Mouse (Mus musculus) layer of hippocampus, adult 9-11 months (tissue): Measurements from ENCODE around the gene Gcnt4.
"Not testable (repeated sequence)": the region's sequence is repeated elsewhere in the genome, so short reads cannot be mapped to it uniquely, and the experiment has no call there.

Source experiments
- DNase-seq: peaks from one replicate; pipeline ENCODE4 v3.0.0; 2022

Gene Gcnt4

DNA sequence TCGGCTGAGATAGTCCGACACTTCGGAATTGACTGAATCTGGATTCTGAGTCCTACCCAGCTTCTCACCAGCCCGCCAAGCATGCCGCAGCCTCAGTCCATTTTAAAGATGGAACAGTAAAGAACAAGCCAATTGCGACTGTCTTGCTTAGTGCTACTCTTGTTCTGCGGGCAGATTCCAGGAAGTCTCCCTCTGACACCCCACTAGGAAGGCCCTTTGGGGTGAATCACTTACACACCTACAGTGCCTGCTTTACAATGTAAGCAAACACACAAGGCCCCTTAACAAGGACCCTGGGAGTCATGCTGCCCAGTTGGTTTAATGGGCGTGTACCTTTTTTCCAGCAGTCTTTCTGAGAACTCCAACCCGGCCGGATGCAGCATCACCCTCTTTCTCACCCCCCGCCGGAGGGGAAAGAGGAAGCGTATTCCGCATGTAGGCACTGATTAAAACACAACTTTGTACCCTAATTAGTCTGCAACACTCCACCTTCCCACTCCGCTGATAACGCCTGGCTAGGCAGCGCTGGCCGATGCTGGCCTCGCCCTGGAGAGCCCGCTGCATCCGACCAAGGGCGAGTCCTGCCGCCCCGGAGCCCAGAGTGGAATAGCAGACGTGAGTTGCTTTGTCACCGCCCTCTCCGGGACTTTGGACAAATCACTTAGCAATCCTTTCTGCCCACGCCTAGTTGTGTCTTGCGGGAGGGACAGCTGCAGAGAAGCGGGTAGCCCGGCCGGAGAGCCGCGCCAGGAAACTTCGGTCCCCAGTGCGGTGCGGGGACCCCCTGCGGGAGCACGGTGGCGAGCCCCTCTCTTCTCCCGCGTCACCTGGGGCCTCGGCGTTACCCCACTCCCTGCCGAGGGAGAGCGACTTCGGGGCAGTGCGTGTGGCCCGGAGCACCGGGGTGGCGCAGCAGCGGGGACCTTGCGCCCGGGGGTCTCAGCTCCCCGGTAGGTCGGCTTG, at the start of gene Gcnt4:
Gcnt4 (plus strand) TSS at position 691 of the 963 bp plus-strand sequence.
- DNase-seq = peak; percentile 23

DNA sequence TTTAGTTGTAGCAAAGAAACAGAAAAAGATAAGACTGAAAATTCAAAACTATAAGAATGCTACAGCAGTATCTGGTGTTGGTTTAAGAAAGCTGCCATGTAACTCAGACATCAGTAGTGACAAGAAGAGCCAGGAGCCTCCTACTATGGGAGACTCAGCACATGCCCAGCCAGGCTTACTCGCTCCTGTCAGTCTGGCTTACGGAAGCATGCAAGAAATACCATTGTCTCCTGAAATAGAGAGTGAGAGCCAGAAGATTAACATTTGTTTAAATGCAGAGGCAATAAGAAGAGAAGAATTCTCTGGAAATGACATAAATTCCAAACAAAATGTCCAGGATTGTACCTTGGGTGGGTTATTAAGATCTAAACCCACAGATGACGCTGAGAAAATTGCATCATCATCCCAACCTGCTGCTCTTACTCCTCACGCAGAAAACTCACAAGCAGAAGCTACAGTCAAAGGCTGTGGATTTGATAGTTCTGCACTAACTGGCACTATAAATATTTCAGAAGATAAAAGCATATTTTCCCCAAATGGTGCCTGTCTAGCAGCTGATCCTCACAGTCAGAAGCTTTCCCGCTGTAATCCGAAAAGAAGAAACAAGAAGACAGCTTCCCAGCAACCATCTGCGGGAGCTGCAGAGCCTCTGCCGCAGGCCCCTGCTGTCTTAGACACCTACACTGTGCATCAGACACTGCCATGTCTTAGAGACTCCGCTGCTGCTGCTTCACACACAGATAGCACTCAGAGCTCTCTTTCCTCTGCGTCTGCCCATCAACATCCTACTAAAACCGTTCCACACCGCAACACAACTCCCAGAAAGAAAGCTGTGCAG, 46.0 kb upstream of the Gcnt4 start:
- peak; percentile 48 for DNase-seq

DNA sequence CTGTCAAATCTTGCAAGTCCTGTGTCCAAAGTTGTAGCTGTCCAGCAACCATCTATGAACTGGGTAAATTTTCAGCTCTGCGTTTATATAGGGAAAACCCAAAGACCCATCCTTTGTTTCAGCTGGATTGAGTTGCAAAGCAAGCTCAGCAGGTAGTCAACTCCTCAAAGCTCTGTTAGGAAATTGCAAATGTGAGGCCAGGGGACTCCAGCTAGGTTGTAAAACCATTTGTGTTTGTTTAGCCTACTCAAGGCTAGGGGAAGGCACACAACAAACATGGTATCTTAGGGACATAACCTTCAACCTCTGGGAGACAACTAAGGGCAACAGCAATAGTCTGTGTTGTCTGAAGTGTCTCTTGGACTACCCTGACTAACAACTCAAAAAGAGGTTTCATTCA, 40.0 kb upstream of the Gcnt4 start:
- no peak for DNase-seq

DNA sequence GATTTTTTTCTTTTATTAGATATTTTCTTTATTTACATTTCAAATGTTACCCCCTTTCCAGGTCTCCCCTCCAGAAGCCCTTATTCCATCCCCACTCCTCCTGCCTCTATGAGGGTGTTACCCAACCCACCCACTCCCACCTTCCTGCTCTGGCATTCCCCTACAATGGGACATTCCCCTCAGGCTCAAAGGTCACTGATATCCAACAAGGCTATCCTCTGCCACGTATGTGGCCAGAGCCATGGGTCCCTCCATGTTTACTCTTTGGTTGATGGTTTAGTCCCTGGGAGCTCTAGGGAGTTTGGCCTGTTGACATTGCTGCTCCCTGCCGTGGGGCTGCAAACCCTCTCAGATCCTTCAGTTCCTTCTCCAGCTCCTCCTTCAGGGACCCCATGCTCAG, 34.5 kb upstream of the Gcnt4 start:
- no peak for DNase-seq

DNA sequence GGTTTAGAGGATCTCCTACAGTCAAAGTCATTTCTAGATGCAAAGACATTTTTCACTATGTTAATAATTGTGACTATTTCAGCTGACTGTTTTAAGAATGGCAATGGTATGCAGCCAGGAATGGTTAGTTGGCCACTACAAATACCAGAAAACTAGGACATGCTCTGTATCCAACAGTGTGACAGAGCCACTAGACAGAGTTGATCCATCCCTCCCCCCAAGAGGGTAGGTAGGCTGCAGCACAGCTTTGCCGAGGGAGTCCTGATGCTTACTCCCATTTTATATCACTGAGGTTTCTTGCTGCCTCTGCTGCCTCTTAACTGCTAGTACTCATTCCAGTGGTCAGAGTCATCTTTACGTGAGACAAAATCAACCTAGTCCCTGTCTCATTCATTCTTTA, 29.3 kb upstream of the Gcnt4 start:
- no peak for DNase-seq

DNA sequence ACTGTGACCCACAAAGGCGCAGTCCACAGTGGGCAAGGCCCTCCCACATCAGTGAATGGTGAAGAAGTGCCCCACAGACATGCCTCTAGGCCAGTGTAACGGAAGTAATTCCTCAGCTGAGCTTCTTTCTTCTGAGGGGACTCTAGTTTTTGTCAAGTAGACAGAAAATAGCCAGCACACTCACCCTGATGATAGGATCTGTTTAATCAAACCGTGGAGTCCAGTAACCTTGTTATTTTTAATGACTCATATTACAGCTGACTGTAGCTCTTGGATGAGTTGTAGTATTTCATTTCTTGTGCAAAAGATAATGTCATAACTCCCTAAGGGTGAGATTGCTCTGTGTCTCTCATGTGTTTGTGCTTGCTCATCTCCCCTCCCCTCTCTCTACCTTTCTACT, 17.8 kb upstream of the Gcnt4 start:
- no peak for DNase-seq

DNA sequence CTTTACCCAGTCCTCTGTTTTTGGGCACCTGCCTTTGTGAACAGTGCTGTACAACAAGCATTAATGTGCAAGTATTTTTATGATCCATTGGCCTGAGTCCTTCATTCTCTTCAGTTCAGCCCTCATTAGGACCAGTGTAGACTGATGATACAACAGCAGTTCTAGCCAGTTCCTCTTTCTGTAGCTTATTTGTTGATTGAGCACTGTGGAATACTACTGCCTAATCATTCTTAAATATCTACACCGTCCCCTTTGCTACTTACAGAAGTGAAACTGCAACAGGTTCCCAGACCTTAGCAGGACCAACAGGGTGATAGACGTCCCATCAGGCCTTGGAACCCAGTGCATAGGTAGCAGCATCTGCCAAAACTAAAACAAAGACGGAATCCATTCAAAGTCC, 13.3 kb upstream of the Gcnt4 start:
- DNase-seq = no peak

DNA sequence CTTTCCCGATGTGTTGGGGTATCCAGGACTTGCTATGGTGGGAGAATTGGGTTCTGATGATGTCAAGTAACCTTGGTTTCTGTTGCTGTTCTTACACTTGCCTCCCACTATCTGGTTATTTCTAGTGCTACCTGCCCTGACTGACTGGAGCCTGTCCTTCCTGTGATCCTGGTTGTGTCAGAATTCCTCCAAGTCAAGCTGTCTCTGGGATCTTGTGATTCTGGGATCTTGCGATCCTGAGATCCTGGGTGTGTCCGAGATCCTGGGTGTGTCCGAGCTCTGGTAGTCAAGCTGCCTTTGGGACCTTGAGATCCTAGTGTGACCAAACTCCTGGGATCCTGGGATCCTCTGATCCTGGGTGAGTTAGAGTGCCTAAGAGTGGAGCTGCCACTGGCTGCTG, 1.4 kb upstream of the Gcnt4 start:
- DNase-seq = not testable (repeated sequence)

DNA sequence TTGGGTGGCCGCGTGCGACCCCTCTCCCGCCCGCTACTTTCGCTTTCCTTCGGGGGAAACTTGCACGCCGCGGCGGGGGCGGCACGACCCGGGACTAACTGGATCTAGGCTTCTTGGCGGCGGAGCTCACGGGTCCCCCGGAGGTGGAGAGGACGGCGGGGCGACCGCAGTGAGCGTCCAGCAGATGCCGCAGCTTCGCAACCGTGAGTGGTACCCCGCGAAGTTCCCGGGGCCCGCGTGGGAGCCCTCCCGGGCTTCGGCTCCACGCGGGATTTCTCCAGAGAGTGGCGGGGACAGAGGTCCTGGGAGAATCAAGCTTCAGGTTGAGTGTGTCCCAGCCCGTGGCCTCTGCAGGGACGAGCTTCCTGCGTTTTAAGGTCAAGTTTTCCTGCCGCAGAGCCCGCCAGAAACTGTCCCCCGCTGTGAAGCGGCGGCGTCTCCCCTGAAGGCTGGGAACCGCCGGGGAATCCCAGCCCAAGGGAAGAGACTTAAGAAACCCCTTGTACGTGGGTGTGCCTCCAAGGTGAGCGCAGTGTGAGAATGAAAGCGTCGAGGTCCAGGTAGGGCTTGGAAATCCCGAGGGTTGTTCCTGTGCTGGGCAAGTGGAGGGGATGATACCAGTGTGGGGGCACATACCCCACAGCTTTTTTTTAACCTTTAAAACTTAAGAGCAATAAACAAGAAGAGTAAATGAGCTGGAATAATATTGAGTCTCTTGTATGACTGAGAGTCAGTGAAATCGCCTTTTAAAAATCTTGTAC, 676 bp downstream of the Gcnt4 start:
- DNase-seq = no peak

DNA sequence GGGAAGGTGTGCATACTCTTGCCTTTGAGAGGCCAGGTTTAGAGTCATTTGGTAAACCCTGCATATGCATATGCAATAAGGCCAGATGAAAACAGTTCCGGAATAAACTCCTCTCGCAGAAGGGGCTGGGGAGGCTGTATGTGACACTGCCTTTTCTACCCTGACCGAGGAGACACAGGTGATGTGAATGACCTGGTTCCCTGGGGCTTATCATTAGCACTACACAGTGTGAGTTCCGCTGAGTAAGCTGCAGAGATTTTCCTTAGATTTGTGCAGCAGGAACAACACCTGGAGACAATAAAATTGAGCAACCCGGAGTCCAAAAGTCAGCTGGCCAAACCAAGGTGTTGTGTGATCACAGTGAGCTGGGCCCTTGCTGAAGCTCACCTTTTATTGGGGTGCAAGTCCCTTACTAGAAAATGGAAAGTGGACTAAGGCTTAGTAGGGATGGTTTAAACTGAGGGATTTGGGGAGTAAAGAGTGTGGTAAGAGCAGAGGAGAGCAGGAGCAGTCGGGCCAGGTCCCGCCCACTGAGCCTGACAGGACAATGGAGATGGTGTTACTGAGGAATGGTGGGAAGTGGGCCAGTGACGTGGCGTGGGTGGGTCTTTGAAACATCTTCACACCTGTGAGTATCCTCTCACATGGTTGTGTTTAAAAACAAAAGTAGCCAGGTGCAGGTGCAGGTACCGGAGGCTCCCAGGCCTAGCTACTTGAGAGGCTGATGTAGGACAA, 1.7 kb downstream of the Gcnt4 start:
- no peak for DNase-seq

DNA sequence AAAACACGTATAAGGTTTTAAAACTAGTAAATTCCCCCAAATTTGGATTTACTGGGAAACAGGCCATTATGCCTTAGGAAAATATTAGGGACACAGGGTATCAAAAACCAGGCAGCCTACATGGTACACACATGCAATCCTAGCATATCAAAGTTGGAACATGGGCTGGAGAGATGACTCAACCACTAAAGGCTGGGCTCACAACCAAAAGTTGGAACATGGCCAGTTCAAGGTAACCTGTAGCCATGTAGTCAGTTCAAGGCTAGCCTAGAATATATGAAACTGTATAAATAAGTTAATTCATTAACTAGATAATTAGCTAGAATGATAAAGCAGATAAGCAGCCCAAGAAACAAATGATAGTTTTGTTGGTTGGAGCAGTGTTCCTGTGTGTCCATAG, 3.3 kb downstream of the Gcnt4 start:
- DNase-seq = no peak

DNA sequence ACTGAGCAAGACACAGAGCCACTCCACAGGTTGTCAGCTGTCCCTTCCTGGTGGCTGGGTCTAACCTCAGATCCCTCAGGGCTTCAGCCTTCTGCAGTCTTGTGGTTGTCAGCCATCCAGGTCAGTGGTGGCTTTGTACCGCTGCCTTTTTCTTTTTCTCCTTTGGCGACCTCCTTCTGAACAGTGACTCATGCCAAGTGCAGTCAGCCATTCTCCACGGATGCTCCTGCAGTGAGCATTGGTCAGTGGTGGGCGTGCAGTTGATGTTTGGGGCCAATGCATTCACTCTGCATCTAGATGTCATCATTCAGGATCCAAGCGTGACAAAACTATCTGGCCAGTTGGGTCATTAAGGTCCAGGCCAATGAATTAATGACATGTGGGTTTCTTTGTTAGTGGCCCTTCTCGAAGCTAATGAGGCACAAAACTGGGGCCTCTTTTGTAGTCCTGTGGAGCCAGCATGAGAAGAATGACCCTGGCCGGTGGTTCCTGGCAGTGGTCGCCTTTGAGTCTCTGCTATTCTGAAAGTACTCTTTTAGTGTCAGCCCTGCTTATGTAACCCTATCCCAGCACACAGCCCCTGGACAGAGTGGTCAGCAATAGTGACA, 4.0 kb downstream of the Gcnt4 start:
- peak; percentile 46 for DNase-seq

DNA sequence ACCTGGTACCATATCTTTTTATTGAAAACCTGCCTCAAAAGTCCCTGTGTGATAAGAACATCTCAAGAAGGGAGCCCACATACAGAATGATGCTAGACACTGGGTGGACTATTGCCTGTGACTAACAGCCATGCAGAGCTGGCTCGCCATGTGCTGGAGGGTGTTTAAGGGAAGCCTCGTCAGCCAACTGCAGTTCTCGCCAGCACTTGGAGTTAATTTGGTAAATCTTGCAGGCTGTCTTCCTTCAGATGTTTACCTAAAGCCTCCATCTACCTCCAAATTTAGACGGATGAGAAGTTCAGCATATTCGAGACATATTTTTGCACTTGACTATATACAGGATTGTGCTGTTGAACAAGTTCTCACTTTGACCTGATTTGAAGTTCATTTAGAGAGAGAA, 8.3 kb downstream of the Gcnt4 start:
- peak; percentile 49 for DNase-seq

DNA sequence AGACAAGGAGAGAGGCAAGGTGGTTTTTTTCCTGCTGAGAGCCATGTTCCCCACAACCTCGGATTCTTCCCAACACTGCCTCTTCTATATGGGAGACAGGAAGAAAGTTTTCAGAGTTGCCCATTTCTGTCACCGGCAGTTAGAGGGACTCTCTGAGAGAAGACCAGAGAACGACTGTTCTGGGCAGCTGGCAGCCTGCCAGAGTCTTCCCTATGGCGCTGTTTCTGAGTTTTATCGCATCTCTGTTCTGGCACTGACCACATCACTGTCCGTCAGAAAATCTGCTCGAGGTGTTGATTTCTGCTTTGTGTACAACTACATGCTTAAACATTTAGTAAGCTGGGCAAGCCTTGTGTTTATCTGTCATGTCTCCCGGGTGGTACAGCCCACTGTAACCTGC, 8.9 kb downstream of the Gcnt4 start:
- DNase-seq = no peak

DNA sequence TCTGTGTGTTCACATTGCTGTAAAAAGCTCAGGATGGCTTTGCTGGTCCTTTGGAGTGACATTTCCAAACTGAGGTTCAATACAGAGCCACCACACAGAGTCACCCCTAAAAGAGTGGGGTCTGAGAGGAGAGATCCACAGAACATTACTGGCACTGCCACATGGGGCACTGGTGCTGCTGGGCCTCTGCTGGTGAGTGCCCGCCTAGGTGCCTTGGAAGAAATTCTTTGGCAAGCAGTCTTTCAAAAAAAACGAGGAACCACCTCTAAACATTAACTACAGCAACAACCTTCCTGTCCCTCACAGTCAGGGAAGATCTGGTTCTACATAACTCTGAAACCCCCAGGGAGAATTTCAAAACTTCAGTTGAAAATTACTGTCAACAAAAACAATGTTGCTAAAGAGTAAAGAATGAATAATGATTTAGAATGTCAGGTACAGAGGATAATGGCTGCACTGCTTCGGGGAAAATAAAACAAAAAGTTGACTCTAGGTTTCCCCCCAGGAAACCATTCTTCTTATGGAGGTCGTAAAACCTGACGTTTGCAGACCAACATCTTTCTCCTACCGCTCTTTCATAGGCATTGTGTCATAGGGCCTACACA, 11.8 kb downstream of the Gcnt4 start:
- DNase-seq = no peak

DNA sequence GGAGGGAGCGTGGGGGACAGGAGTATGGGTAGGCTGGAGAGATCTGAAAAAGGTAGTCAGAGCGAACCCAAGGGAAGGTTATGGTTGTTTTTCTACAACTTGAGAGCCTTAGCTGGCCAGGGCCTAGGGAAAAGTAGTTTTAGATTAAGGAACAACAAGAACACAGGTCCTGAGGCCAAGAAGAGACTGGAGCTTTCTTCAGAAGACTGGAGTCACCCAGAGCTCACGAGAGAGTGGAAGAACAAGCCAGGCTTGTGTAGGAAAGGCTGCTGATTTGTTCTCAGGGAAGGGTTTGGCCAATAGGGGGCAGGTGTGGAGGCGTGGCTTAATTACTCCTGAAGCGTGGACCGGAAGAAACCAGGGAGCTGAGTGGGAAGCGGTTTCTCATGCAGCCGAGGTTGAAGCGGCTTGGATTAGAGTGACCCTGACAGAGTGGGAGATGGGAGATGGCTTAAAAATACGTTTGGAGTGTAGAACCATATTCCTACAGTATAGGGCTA, 12.6 kb downstream of the Gcnt4 start:
- no peak for DNase-seq

DNA sequence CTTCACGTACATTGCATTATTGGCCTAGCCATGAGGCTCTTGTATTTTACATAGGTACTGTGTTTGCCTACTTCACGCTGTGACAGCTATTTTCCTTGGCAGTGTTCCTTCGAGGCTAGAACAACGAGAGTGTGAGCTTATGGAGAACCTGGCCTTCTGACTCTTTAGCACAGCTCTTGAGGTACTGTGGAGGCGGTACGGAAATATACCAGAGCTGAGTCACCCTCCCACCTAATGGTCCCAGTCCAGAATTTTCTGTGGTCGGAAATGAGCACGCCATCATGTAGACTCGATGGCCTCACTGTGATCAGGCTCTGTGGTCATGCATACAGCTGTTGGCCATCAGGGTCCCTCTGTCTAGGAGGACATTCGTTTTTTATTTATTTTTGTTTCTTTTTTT, 15.2 kb downstream of the Gcnt4 start:
- peak; percentile 11 for DNase-seq

DNA sequence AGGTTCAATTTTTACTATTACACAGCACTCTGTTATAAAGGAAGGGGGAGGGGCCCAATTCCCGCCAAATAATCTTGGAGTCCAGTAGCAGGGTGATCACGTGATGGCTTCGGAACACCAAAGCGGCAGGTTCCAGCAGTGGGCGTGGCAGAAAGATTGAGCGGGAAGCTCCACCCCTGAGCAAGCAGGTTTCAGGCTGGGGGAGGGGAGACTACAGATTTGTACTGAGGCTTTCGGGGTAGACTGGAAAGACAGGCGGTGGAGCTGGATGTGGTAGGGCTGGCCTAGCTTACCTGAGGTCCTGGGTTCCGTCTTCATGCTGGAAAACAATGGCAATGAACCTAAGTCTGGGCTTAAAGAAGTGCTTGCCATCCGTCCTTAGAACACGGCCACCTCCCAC, 17.0 kb downstream of the Gcnt4 start:
- DNase-seq = not testable (repeated sequence)

DNA sequence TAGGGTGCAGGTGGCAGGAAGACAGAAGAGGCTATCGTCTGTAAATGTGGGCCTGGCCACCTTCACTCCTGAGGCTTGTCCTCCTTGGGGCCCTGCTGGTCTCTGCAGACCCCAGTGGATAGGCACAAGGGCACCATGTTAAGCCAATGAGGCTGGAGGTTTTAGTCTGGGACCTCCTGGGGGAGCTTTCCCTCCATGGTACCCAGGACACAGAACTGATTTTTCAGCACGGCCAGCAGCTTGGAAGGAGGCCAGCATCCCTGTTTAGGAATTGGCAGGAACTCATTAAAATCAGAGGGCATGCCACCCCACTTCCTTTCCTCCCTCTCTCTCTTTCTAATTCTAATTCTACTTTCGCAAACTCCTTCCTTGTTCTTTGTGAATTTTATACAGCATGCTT, 19.1 kb downstream of the Gcnt4 start:
- peak; percentile 32 for DNase-seq

DNA sequence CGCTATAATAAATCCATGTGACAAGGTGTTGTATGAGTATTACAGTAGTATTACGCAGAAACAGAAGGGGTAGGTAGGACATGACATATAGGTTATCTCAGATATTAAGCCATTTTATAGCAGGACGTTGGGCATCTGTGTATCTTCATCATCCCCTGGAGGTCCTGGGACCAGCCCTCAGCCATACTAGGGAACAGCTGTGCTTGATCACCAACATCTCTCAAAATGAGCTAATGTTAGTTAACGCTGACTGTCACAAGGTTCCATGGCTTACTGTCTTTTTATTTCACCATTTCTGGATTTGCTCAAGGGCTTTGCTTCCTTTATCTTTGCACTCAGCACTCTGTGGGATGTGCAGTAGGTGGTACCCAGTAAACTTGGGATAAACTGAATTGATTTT, 21.3 kb downstream of the Gcnt4 start:
- DNase-seq = no peak

DNA sequence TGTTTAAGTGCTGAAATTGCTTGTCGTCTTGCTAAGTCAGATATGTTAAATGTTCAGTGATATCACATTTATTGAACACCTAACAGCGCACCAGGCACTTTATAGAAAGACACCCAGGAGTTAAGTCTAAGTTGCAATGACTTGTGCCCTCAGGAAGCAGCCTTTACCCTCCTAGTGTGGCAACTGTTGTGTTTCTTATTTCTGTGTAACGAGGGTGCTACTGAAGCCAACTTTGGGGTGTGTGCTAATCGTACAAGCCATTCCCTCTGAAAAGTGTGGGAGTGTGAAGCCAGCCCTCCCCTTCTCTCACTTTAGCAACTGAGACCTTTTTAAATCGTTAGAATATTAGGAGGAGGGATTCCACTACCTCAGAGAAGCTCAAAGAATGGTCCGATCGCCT, 23.2 kb downstream of the Gcnt4 start:
- no peak for DNase-seq
